Mouse (Mus musculus) skeletal muscle tissue, adult 2 months (tissue): Measurements from ENCODE around the gene Tbc1d10c.
A peak's percentile ranks its signal among the peaks of the same experiment; 100 is the strongest.

Experiments
- DNase-seq: peaks from one replicate; pipeline ENCODE4 v3.0.0-alpha.2; 2012; ENCODE audit warnings: low read depth, low spot score

Gene Tbc1d10c

DNA sequence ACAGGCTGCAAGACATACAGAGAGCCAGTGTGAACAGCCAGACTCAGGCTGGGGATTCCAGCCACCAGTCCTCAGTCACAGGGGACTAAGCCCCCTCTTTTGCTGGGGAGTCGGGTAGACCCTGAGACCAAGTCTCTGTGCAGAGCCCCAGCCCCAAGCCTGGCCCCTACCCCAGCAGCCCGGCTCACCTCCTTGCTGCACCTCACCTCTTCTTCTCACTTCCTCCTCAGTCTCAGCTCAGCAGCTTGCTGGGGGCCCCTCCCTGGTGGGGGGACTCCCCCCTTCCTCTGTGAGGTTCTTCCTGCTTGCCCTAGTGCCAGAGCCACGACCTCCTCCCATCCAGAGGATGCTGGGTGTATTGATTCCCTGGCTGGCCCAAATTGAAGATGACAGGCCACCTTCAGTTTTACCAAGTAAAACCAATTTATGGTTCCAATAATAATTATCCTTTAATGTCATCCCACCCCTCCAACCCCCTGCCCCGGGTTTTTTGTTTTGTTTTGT lies at the start of gene Tbc1d10c:
Gene Tbc1d10c, minus strand, starts transcription at position 454 of the 504 bp plus-strand sequence.
- DNase-seq = no peak

DNA sequence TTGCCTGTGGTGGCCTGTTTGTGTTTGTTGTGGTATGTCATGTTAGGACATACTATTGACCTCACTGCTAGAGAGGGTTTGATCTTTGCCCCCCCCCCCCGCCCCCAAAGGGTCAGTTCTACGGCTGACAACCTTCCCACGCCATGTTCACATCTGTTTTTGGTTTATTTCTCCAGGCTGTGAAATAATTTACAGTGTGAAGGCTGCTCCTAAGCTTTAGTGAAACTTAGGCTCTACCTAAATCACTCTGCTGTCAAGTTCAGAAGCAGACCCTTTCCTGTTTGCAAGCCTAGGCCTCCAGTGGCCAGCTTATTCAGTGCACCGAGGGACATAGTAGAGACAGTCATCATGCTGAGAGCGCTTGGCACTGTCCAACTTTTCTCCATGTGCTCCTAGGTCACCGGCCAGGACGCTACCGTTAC lies 49.2 kb upstream of the Tbc1d10c start:
- no peak for DNase-seq

- DNase-seq = no peak
These were observed 43.5 kb upstream of the Tbc1d10c start for GRCm38 (mm10) chr19:4234548-4234947.

GRCm38 (mm10) chr19:4232651-4233050 lies 41.6 kb upstream of the Tbc1d10c start:
- DNase-seq = no peak

- peak; percentile 87 for DNase-seq
These were observed 41.1 kb upstream of the Tbc1d10c start for GRCm38 (mm10) chr19:4232186-4232572.

DNA sequence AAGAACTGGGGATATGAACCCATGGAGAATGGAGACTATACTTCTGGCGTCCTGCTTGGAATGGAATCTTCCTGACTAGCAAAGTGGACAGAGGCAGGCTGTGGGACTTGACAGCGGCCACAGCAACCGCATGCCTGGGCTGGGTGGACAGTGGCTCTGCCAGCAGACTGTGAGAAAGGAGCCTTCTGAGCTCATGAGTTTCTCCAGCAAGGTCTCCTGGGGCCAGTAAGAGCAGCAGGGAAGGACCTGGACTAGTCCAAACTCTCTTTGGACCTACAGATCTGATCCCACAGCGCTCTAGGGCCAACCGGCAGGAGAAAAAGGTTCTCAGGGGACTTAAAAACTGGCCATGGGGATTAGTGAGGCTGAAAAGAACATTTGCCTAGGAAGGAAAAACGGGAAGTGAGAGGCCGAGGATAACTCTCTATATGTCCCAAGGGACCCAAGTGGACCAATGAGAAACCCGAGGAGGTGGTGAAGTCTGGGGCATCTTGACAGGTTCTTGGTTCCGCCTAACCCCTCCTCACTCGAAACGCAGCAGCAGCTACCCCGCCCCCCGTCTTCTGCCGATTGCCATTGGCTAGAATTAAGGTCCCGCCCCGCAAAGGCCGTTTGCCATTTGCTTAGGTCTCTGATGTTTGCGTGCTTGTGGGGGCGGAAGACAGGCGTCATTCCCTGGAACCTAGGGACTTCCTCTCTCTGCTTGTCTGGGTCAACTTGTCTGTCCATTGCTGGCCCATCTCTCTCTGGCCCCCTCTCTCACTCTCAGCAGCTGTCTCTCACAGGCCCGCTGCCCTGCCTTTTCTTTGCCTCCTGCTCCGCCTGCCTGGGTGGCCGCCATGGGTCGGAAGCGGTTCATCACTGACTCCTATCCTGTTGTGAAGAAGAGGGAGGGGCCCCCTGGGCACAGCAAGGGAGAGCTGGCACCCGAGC lies 40.4 kb upstream of the Tbc1d10c start, which contains the start of gene Pold4:
Gene Pold4, plus strand, starts transcription at position 647 of the 933 bp plus-strand sequence.
- peak; percentile 98 for DNase-seq

DNA sequence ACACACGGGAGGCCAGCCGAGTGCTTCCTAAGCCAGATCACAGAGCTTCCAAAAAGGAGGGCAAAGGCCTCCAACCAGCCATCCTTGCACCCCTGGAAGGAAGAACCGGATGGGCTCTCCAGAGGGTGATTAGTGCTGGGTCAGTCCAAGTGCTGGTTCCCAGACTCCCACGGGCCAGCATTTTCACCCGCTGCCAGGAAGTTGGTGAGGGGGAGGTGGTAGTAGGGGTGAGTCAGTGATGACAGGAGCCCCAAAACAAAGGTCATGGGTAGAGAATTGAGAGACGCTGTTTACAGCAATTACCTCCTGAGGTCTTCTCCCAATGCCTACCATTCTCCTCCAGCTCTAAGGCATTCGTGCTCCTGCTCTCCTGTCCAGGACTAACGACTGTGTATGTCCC lies 39.3 kb upstream of the Tbc1d10c start:
- DNase-seq = no peak

DNA sequence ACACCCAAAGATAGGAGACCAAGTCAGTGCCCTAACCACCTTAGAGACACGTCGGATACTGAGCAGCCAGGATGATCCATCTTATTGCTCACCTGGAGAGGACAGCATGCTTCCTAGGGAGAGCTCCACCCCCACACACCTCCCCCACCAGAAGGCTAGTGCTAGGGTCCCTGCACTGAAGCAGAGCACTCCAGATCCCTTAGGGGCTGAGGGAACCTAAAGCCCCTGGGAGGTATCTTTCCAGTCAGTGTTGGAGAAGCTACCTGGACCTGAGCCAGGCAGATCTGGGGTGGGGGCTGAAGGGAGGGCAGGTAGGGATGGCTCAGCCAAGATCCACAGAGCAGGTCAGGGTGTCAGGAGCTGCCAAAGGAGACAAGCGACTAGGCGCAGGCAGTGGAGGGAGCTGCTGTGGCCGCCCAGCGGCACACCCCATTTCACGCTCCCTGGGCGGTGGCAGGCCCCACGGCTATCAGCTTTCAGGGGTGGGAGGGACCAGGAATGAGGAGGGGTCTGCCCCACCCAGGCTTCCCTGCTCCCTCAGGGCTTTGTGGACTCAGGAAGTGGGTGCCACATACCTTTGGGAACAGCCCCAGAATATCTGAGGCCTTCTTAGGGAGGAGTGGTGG lies 38.5 kb upstream of the Tbc1d10c start:
- no peak for DNase-seq

GRCm38 (mm10) chr19:4228891-4229290 lies 37.8 kb upstream of the Tbc1d10c start:
- DNase-seq = no peak

GRCm38 (mm10) chr19:4227894-4228678 lies 37.0 kb upstream of the Tbc1d10c start:
- DNase-seq = peak; percentile 79

GRCm38 (mm10) chr19:4227446-4227845 lies 36.4 kb upstream of the Tbc1d10c start:
- DNase-seq = no peak

- no peak for DNase-seq
These were observed 35.7 kb upstream of the Tbc1d10c start for GRCm38 (mm10) chr19:4226779-4227178.

- DNase-seq = no peak
These were observed 31.1 kb upstream of the Tbc1d10c start for GRCm38 (mm10) chr19:4222165-4222564.

GRCm38 (mm10) chr19:4220957-4221743 lies 30.1 kb upstream of the Tbc1d10c start:
- DNase-seq = no peak

DNA sequence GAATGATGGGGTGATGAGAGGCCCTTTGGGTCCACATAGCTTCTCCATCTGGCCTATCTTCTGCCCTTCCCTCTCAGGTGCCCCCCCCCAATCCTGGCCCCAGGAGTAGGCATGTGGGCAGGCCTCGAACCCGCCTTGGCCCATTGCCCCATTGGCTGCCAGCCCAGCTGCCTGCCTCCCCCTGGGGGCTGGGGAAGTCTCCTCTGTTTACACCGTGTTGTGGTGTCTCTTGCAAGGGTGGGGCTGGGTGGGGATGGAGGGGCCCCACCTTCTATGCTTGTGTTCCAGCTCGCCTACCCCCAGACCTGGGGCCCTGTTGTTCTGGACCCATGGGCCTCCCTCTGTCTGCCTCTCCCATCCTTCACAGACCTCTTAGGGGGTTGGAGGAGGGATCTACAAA lies 29.3 kb upstream of the Tbc1d10c start:
- DNase-seq = no peak

DNA sequence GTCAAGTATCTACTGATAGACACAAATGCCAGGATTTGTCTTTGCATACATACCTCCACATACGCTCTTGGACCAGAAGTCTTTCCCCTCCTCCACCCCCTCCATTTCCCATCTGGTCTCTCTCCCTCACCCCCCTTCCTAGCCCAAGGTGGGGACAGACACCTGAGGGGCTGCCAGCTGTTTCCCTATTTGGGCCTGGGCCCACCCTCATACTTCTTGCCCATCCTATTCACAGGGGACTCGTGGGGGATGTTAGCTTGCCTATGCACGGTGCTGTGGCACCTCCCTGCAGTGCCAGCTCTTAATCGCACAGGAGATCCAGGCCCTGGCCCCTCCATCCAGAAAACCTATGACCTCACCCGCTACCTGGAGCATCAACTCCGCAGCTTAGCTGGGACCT lies 28.9 kb upstream of the Tbc1d10c start:
- DNase-seq = no peak

DNA sequence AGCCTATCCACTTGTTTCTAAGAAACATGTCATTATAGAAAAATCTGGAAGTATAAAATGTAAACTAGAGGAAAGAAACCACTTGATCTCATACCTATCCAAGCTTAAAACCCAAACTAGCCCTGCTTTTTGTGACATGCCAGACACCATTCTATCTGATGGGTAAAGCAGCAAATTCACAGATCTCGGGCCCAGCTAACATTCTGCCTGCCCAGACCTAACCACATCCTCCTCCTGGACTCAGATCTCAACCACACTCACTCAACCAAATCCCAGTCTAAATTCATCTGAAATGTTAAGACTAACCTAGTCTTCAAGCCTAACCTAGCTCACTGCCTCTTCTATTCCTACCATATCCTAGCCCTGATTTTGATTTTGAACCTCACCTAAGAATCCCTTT lies 27.7 kb upstream of the Tbc1d10c start:
- DNase-seq = no peak

DNA sequence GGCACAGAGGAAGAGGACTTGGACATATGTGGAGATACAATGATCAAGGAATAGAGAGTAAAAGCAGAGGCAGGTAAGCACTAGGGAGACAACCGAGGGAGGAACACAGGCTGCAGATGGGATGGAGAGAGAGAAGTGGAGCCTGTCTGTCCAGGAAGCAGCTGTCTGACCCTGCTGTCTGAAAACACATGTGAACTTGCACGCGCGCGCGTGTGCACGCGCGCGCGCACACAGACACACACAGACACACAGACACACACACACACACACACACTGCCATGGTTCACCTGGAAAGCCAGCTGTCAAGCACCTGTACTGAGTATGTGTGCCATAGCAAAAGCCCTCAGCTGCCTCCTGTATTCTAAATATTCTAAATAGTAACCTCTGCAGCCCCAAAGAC lies 27.2 kb upstream of the Tbc1d10c start:
- no peak for DNase-seq

DNA sequence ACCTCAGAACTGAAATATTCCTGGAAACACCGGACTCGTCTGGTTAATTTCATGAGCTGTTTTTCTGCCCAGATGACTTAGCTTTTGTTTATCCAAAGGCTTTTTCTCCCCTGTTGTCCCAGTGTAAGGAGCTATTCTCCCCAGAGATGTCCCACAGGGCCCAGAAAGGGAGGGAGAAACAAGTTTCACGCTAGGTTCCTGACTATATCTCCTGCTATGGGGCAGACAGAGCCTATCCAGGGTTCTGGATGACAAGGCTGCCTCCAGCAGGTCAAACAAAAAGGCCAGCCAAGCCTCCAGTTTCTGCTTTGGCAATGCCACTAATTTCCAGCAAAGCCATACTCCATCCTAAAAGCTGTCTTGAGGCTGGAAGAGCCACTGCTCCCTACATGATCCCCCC lies 26.8 kb upstream of the Tbc1d10c start:
- DNase-seq = no peak

DNA sequence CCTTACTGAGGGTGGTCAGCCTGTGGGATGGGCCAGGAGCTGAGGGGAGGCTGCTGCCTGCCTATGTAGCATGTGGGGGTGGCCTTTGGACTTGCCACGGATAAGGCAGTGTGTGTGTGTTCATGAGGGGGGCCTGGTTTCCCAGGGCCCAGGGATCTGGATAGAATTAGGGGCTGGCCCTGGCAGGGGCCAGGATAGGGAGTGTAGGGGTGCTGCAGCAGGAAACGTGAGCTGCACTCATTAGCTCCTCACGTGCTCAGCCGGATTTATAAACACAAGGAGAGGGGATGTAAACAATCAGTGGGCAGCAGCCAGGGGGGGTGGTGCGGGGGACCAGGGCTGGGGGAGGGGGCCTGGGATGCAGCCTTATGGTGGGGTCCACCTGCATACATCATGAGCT lies 26.1 kb upstream of the Tbc1d10c start:
- DNase-seq = no peak

- DNase-seq = no peak
These were observed 25.1 kb upstream of the Tbc1d10c start for GRCm38 (mm10) chr19:4216041-4216685.
